Mouse (Mus musculus) embryo, embryonic 9.5 days (tissue): ENCODE measurements at regions not wholly inside any gene's neighbourhood (a gene's known extent, or its start where the extent isn't known, plus 50 kb on each side); places are given as distances from the start of the nearest gene placed in this dataset.
"Not testable (repeated sequence)": the region's sequence is repeated elsewhere in the genome, so short reads cannot be mapped to it uniquely, and the experiment has no call there.

Experiments used
- DNase-seq: peaks from one replicate; pipeline ENCODE4 v3.0.0-alpha.2; 2017; ENCODE audit errors: extremely low spot score

DNA sequence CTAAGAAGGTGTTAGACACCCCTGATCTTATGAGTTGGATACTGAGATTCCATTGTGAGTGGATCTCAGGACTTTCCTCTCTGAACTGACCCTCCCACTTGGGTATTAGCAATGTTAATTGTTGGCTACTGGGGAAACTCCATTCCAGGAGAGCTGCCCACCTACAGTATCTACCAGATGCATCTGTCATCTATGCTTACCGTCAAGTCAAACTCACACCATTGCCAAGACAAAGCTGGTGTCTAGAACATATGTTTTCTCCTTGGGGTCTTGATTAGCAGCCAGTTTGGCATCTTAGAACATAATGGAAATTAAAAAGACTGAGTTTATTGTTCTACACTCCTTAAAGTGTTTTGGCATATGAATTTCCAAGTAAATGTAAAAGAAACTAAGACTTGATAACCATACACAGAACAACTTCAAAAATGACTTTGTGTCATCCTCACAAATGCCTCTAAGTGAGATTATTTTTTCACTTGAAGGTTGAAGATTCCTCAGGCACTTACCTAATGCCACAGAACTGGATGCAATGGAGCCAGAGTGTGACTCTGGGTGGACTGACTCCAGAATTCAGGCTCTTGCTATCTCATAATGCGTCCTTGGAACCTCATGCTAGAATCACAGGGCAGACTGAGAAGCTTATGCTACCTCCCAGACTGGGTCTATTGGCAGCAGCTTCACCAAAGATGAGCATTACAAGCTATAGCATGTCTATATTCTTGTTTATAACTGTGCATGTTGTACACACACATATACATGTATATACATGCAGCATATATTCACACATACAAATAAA lies 107.5 kb upstream of the Rnf152 start:
- no peak for DNase-seq

DNA sequence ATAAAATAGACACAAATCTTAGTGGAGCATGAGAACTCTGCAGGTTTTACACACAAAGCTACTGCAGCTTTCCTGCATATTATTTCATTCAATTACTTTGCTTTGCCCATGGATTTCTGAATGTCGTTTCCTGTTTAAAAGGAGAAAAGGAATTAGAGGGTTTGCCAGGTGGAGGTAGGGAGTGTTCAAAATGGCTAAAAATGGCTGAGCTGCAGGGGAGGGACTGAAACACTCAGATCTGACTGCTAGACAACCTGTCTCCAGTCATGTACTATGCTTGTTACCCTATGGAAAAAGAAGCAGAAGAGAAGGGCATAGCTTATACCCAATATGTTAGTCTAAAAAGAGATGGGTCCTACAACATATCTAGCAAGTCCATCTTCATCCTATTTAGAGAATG lies 106.2 kb upstream of the Rnf152 start:
- DNase-seq, result no peak

DNA sequence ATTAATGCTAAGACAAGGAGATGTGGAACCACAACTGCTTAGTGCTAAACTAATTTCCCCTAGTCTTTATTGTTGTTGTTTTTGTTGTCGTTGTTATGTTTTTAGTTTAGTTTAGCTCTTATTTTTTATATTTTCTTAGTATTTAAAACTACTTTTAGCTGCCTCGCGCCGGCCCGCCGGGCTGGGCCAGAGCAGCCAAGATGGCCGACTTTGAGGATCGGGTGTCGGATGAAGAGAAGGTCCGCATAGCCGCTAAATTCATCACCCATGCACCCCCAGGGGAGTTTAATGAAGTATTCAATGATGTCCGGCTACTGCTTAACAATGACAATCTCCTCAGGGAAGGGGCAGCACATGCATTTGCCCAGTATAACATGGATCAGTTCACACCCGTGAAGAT lies 99.3 kb upstream of the Rnf152 start:
- DNase-seq, result not testable (repeated sequence)

DNA sequence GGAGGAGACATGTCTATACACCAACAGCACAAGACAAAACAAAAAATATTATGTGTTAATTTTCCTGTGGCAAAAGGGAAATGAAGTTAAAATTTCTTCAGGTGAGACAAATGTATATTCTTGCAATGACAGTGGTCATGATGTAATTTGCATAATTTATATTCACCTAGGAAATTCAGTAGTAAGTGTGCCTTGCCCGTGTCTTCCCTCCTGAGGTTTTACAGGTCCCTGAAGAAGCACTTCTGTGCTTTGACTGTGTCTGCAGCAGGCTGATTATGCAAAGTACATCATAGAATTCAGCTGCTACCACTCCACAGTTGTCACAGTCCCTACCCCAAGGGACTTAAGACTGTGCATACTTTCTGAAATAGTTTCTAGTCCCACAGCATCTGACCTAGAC lies 98.2 kb upstream of the Rnf152 start:
- DNase-seq, result no peak

DNA sequence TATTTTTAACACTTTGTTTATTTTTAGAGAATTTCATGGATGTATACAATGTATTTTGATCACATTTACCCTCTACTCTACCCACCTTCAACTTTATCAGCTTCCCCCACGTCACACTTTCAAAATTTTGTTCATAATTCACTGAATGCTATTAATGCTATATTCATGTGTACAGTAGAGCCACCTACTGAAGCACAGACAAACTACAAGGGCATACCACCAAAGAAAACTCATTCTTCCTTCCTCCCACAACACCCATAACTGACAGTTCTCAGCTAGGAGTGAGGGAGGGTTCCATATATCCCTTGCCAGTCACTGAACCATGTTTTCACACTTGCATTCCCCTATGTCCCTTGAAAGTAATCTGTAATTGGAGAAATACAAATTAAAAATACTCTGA lies 89.7 kb upstream of the Rnf152 start:
- no peak for DNase-seq

DNA sequence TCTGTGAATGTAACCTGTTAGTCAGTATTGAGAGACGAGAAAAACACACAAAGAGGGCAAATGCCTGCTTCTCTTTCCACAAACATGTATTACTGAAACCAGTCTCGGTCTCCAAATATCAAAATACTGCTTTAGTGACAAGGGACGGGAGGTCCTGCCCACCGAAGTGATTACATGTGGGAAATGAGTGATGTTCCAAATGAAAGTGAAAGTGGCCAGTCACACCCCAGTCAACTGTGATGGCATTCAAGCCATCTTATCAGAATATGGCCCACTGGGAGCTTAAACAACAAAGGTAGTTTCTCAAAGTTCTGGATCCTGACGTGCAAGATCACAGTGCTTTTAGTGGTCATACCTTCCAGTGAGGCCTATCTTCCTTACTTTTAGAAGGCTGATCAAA lies 87.0 kb upstream of the Rnf152 start:
- no peak for DNase-seq

DNA sequence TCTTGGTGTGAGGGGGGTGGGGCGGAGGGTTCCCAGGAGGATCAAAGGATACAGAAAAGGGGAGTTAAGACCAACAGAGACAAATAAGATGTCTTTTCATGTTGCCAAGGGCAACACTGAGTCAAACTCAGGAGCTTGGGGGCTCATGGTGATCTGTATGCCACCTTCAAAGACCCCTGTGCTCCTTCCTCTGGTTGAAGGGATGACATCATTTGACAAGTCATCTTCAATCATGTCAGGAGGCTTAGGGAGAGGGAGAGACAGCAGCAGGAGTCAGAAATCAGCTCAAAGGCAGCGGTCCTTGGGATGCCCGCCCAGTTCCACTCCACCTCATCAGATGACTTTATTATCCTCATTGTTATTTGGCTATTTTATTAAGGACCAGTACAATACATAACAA lies 83.8 kb upstream of the Rnf152 start:
- peak; percentile 10 for DNase-seq

DNA sequence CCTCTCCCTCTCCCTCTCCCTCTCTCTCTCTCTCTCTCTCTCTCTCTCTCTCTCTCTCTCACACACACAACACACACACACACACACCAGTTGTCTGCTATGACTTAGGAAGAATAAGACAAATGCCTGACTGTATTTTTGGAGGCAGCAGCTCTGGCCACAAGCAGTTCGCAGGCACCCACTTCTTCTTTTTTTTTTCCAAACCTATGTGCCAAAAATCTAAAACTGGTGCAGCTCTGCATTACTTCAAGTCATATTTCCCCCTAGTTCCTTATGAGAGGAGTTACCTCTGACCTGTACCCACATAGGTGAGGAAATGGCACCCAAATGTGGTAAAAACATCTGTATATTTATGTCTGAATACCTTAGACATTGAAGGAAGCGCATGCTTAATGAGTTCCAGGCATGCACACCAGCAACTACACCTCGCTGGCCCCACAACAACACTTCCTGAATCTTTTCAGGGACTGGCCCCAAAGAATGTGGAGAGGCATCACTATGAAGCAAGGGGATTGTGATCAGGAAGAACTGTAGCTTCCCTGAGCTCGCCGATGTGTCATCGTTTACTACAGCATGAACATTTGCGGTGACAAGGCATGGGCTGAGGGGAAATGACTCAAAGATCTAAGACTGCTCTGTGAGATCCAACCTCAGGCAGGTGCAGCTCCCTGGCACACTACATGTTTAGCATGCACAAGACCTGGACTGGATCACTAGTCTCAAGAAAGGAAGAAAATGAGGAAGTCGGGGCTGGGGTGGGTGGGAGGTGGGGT lies 78.3 kb upstream of the Rnf152 start:
- DNase-seq, result no peak

DNA sequence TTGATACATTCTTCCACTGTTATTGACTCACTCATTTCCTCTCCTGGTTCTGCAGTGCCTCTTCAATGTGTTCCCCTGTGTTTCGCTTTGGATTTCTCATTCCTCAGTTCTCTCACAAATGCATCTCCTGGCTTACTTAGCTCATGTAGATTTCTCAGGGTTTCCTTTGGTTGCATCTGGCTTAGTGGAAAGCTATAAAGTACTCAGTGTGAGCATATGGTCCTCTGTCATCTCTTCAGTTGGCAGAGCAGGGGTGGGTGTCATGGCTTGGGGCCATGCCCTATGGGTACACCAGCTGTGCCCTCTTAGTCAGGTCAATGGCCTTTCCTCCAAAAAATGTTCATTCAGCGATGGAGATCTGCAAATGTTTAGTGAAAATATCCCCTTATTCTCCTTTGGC lies 77.4 kb upstream of the Rnf152 start:
- DNase-seq, result no peak

DNA sequence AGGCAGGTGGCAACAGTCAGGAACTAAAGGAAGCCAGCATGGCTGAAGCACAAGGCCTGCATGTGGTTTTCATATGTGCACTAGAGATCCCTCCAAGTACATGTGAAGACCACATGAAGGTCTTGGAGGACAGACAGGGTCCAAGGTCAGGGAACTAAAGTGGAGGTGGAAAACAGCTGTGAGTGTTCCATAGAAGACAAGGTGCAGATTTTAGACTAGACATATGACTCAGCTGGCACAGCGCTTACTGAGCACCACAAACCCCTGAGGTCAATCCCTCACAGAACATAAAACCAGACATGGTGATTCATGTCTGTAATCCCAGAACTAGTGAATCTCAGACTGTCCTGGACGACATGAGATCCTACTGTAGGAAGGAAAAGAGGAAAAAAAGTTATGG lies 75.3 kb upstream of the Rnf152 start:
- DNase-seq, result no peak

DNA sequence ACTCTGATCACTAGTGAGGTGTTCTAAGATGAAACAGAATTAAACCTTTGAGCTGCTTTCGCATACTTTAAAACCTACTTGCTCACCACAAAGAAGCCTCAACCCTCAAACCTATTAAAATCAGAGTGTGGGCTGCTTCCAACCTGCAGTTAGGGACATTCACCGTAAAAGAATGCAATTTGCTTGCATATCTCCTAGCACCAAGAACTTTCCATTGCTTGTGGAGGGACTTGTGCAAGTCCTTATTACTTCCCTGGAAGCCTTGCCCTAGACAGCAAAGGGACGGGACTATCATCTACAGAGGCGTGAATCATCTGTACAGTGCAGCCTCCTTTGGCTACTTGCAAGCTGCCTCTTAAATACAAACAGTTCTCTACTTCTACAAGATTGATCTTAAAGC lies 74.2 kb upstream of the Rnf152 start:
- no peak for DNase-seq

DNA sequence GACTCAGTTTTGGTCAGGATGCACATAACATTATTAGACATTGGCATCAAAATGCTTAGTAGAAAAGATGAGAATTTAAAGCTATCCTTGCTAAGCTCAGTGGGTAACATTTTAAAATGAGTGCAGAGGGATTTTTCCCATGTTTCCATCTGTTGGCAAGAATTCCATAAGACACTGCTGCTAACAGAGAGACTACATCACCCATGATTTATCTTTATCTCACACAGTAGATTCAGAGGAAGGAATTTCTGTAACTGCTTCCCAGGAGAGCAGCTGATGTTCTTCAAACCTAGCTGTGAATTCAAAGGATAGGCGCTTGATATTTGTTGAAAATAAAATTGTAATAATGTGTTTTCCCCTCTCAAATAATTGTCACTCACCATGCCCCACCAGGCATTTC lies 71.7 kb upstream of the Rnf152 start:
- no peak for DNase-seq

DNA sequence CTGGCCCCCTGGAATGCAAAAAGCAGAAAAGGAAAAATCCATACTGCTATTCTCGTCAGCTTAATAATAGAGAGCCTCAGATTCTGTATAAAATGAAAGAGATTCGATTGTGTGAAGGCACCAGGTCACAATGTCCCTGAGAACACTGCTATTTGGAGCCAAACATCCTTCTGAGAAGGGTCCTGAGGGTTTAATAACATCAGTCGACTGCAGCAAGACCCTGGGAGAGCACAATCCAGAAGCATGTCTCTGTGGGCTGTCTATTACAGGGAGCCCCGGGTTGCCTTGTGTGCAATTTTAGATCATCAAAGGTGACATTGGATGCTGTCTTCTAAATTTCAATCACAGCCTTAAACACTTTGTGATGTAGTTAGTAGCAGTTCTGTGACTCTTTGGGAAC lies 69.6 kb upstream of the Rnf152 start:
- DNase-seq, result no peak

DNA sequence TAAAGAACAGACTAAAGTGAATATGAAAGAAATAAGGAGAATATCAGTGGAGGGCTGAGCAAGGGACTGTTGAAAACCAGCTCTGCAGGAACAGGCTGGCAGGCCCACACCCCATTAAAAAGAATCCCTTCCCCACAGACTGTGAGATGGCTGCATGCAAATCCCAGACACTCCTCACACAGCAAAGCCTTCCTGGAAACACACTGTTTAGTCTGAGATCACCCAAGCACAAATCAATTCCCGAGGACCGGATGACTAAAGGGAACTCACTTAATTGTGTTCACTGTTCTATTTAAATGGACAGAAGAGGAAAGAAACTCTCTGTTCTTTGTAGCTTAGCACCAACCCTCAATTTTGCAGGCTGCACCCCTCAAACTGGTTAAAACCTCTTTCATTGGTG lies 66.9 kb upstream of the Rnf152 start:
- no peak for DNase-seq

DNA sequence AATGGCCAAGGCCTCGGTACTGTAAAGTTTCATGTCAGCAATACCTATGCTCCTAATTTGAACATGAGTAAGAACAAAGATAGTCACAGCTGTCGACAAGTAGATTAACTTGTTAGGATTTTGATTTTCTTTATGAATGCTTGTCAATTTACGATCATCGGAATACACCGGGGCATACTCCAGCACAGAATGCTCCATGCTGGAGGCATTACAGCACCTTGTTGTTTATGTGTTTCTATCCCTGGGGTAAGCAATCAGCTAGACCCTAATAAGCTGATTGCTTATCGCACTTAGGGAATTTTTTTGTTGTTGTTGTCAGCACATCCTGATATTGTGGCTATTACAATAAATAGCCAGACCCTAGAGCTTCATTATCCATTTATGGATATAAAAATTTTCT lies 66.4 kb upstream of the Rnf152 start:
- no peak for DNase-seq

DNA sequence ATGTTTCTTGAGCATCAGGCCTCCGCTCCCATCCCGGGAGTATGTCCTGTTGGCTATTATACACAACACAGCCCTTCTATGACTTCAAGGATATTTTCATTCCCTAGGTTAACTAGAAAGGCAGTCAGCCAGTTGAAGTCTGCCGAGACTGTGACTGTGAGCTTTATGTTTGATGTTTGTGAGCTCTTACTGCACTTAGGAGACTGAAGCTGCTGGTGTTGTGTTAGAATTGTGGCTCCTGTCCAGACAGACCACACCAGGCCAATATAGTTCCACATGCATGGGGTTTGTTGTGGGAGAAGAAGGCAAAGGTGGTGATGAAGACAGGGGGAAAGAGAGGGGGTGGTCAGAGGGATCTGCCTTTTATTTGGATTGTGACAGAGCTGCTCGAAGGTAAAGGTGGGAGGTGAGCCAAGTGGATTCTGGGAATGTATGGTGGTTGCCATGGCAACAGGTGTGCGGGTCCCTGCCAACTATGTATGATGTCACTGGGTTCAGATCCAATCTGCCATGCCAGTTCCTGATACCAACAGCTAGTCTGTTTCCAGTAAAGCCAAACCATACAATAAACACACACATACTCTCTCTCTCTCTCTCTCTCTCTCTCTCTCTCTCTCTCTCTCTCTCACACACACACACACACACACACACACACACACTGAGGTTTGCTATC lies 64.0 kb upstream of the Rnf152 start:
- DNase-seq, result no peak
